Mouse (Mus musculus): ENCODE data around the gene Enox1. TPM values are rescaled to one million over a fixed set of nuclear protein-coding genes. Genes with fewer than 3 reads are reported as not detected.

The Enox1 gene
- polyA plus RNA-seq, 1 experiment, result 3.1 TPM

DNA sequence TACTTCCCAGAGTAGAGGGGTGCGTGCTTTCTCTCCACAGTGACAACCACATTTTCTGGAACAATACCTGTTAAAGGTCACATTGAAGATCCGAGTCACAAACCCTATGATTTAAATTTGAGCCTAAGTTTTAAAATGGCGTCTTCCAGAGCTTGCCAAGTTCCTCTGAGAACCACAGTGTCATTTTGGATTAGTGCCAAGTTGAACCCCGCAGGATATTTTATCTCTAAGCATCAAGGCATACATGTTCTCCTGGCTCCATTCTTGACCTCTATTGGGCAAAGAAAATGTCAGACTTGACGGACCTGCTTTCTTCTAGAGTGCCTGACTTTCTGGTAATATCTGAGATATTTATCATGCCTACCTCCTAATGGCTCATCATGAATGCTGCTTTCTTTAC is 282.9 kb downstream of the Enox1 start:
- TF ChIP-seq CEBPB (IDR thresholded peaks at IDR 0.05; ENCODE audit: insufficient read depth, poor library complexity, severe bottlenecking) (no peak), MYOG (IDR thresholded peaks at IDR 0.05; ENCODE audit: control insufficient read depth in 1 of 3, insufficient read depth in 1 of 3, insufficient read length in 2 of 3, low read depth in 2 of 3) (no peak), MYOD1 (IDR thresholded peaks at IDR 0.05; ENCODE audit: control insufficient read depth in 1 of 3, insufficient read length in 2 of 3, low read depth in 2 of 3) (no peak), USF1 (IDR thresholded peaks at IDR 0.05; ENCODE audit: low read depth) (no peak), MAX (IDR thresholded peaks at IDR 0.05; ENCODE audit: low read depth) (no peak), REST (IDR thresholded peaks at IDR 0.05; ENCODE audit: insufficient read depth, insufficient read length) (no peak), POLR2A (IDR thresholded peaks at IDR 0.05; ENCODE audit: insufficient read length, low read depth) (no peak)
- Histone ChIP-seq H3K4me2 (ENCODE audit: low read depth) (no peak overlapping the region), H3K4me3 (no peak overlapping the region), H3K27me3 (ENCODE audit: control insufficient read depth, insufficient read depth, insufficient read length) (no peaks in the 10 kb centered on the region), H3ac (ENCODE audit: control insufficient read depth, insufficient read length) (no peak overlapping the region), H3K36me3 (ENCODE audit: control insufficient read depth, insufficient read depth) (no peaks in the 10 kb centered on the region), H3K79me2 (ENCODE audit: control insufficient read depth, insufficient read depth) (no peaks in the 10 kb centered on the region)

DNA sequence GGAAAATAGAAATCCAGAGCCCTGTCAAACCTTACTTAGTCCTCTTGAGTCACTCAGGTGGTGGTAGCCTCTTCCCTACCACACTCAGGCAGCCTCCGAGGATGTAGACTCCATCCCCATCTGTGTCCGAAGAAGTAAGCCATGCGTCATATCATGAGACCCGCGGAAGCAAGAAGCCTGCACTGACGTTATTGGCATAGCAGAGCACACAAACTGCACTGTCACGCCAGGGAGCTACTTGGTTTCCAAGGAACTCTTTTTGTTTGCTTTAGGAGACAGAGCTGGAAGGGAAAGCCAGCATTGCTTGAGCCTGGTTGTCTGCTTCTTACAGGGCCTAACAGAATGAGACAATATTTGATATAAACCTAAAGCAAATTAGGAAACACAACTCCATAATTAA is 284.2 kb downstream of the Enox1 start:
- no peaks in the 10 kb centered on the region for H3K79me2 ChIP-seq (ENCODE audit: control insufficient read depth, insufficient read depth)
- no peak for TF ChIP-seq SRF (IDR thresholded peaks at IDR 0.05; ENCODE audit: control insufficient read depth, insufficient read length, low read depth)
- no peak for TF ChIP-seq REST (IDR thresholded peaks at IDR 0.05; ENCODE audit: insufficient read depth, insufficient read length)
- no peak for TF ChIP-seq MYOG (IDR thresholded peaks at IDR 0.05; ENCODE audit: control insufficient read depth in 1 of 3, insufficient read depth in 1 of 3, insufficient read length in 2 of 3, low read depth in 2 of 3)
- no peak for TF ChIP-seq MAX (IDR thresholded peaks at IDR 0.05; ENCODE audit: low read depth)
- no peak for TF ChIP-seq POLR2A (IDR thresholded peaks at IDR 0.05; ENCODE audit: insufficient read length, low read depth)
- TF ChIP-seq E2F4 (IDR thresholded peaks at IDR 0.05; ENCODE audit: insufficient read depth), result no peak
- no peak for TF ChIP-seq POLR2AphosphoS2 (IDR thresholded peaks at IDR 0.05; ENCODE audit: insufficient read length, low read depth)
- no peak for TF ChIP-seq USF1 (IDR thresholded peaks at IDR 0.05; ENCODE audit: low read depth)
- TF ChIP-seq TCF12 (IDR thresholded peaks at IDR 0.05; ENCODE audit: insufficient read depth, poor library complexity, severe bottlenecking), result no peak
- no peak for TF ChIP-seq CEBPB (IDR thresholded peaks at IDR 0.05; ENCODE audit: insufficient read depth, poor library complexity, severe bottlenecking)
- TF ChIP-seq TCF3 (IDR thresholded peaks at IDR 0.05; ENCODE audit: insufficient read length, low read depth), result no peak
- no peak for TF ChIP-seq MYOD1 (IDR thresholded peaks at IDR 0.05; ENCODE audit: control insufficient read depth in 1 of 3, insufficient read length in 2 of 3, low read depth in 2 of 3)

DNA sequence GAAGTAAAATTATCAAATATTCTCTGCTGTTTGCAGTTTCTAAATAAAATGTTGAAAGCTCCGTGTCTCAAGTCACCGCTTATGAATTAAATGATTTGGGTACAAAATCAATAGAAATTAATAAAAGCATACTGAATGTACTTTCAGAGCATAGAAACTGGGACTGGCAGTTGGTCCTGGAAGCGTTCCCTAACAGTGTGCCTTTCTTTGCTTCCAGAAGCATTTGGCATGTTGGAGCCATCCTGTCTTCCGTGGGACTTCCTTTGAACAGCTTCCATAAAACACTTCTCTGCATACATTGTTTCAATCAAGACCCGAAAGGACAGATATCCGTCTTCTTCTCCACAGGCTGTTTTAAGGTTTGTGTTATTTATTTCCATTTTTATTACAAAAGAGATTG is 285.0 kb downstream of the Enox1 start:
- no peak overlapping the region for H3K4me3 ChIP-seq
- TF ChIP-seq TCF3 (IDR thresholded peaks at IDR 0.05; ENCODE audit: insufficient read length, low read depth) (no peak), MAX (IDR thresholded peaks at IDR 0.05; ENCODE audit: low read depth) (no peak), CEBPB (IDR thresholded peaks at IDR 0.05; ENCODE audit: insufficient read depth, poor library complexity, severe bottlenecking) (no peak), MYOG (IDR thresholded peaks at IDR 0.05; ENCODE audit: control insufficient read depth in 1 of 3, insufficient read depth in 1 of 3, insufficient read length in 2 of 3, low read depth in 2 of 3) (no peak), POLR2AphosphoS2 (IDR thresholded peaks at IDR 0.05; ENCODE audit: insufficient read length, low read depth) (no peak), USF1 (IDR thresholded peaks at IDR 0.05; ENCODE audit: low read depth) (no peak), E2F4 (IDR thresholded peaks at IDR 0.05; ENCODE audit: insufficient read depth) (no peak), REST (IDR thresholded peaks at IDR 0.05; ENCODE audit: insufficient read depth, insufficient read length) (no peak), TCF12 (IDR thresholded peaks at IDR 0.05; ENCODE audit: insufficient read depth, poor library complexity, severe bottlenecking) (no peak)
- H3K27me3 ChIP-seq (ENCODE audit: control insufficient read depth, insufficient read depth, insufficient read length), result no peaks in the 10 kb centered on the region

More for the DNA sequence above, 284.2 kb downstream of the Enox1 start:
- no peak overlapping the region for H3K4me2 ChIP-seq (ENCODE audit: low read depth)
- H3K36me3 ChIP-seq (ENCODE audit: control insufficient read depth, insufficient read depth), result no peaks in the 10 kb centered on the region
- H3ac ChIP-seq (ENCODE audit: control insufficient read depth, insufficient read length), result no peak overlapping the region
- H3K4me3 ChIP-seq, result no peak overlapping the region
- no peaks in the 10 kb centered on the region for H3K27me3 ChIP-seq (ENCODE audit: control insufficient read depth, insufficient read depth, insufficient read length)

DNA sequence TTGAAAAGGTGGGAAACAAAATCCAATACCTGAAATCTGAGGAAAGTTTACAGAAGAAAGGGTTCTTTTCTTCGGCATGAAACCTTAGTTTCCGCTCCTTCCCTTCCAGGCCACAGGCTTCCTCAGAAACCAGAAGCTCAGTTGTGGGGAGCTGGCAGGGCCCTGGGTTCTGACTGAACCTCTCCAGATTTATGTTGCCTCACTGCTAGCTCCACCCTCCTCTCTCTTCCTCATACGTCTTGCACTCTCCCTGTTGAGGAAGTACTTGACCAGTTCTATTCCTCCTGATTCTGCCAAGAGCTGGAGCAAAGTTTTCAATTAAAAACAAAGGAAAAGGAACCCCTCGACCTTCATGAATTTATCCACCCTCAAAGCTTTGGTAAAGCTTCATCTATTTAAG is 291.4 kb downstream of the Enox1 start:
- Histone ChIP-seq H3ac (ENCODE audit: control insufficient read depth, insufficient read length) (no peak overlapping the region), H3K4me3 (no peak overlapping the region), H3K4me2 (ENCODE audit: low read depth) (no peak overlapping the region), H3K27me3 (ENCODE audit: control insufficient read depth, insufficient read depth, insufficient read length) (no peaks in the 10 kb centered on the region), H3K36me3 (ENCODE audit: control insufficient read depth, insufficient read depth) (no peaks in the 10 kb centered on the region), H3K79me2 (ENCODE audit: control insufficient read depth, insufficient read depth) (no peaks in the 10 kb centered on the region)
- TF ChIP-seq POLR2AphosphoS2 (IDR thresholded peaks at IDR 0.05; ENCODE audit: insufficient read length, low read depth) (no peak), POLR2A (IDR thresholded peaks at IDR 0.05; ENCODE audit: insufficient read length, low read depth) (no peak), CEBPB (IDR thresholded peaks at IDR 0.05; ENCODE audit: insufficient read depth, poor library complexity, severe bottlenecking) (no peak), MYOD1 (IDR thresholded peaks at IDR 0.05; ENCODE audit: control insufficient read depth in 1 of 3, insufficient read length in 2 of 3, low read depth in 2 of 3) (no peak), SRF (IDR thresholded peaks at IDR 0.05; ENCODE audit: control insufficient read depth, insufficient read length, low read depth) (no peak), TCF3 (IDR thresholded peaks at IDR 0.05; ENCODE audit: insufficient read length, low read depth) (no peak), MYOG (IDR thresholded peaks at IDR 0.05; ENCODE audit: control insufficient read depth in 1 of 3, insufficient read depth in 1 of 3, insufficient read length in 2 of 3, low read depth in 2 of 3) (no peak), TCF12 (IDR thresholded peaks at IDR 0.05; ENCODE audit: insufficient read depth, poor library complexity, severe bottlenecking) (no peak), USF1 (IDR thresholded peaks at IDR 0.05; ENCODE audit: low read depth) (no peak), MAX (IDR thresholded peaks at IDR 0.05; ENCODE audit: low read depth) (no peak), REST (IDR thresholded peaks at IDR 0.05; ENCODE audit: insufficient read depth, insufficient read length) (no peak), E2F4 (IDR thresholded peaks at IDR 0.05; ENCODE audit: insufficient read depth) (no peak)

More for the DNA sequence above, 285.0 kb downstream of the Enox1 start:
- H3ac ChIP-seq (ENCODE audit: control insufficient read depth, insufficient read length), result no peak overlapping the region
- H3K79me2 ChIP-seq (ENCODE audit: control insufficient read depth, insufficient read depth), result no peaks in the 10 kb centered on the region
- H3K4me2 ChIP-seq (ENCODE audit: low read depth), result no peak overlapping the region
- H3K36me3 ChIP-seq (ENCODE audit: control insufficient read depth, insufficient read depth), result no peaks in the 10 kb centered on the region

DNA sequence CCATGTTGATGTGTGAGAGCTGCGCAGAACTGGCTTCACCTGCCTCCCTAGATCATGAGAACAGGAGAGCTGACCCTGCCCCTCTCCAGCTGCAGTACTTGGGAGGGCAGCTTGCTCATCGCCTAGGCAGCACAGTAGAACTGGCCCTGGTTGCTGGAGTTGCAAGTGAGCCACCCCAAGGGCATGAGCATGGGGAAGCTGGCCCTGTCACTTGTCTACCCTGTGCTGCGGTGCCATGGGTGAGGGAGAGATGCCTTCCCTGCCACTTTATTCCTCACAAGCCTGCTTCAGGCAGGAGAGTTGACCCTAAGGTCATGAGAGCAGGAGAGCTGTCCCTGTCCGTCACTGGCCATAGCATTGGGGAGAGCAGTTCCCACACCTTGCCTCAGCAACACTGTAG is 295.4 kb downstream of the Enox1 start:
- Histone ChIP-seq H3K4me2 (ENCODE audit: low read depth) (no peak overlapping the region), H3K36me3 (ENCODE audit: control insufficient read depth, insufficient read depth) (no peaks in the 10 kb centered on the region), H3K4me3 (no peak overlapping the region), H3K79me2 (ENCODE audit: control insufficient read depth, insufficient read depth) (no peaks in the 10 kb centered on the region), H3K27me3 (ENCODE audit: control insufficient read depth, insufficient read depth, insufficient read length) (no peaks in the 10 kb centered on the region), H3ac (ENCODE audit: control insufficient read depth, insufficient read length) (no peak overlapping the region)
- no peak for TF ChIP-seq CEBPB (IDR thresholded peaks at IDR 0.05; ENCODE audit: insufficient read depth, poor library complexity, severe bottlenecking)
- TF ChIP-seq POLR2AphosphoS2 (IDR thresholded peaks at IDR 0.05; ENCODE audit: insufficient read length, low read depth), result no peak

Measured in myocyte (in vitro differentiated cells).